Mouse (Mus musculus): ENCODE measurements around the gene Parp9.
A peak's percentile ranks its signal among the peaks of the same experiment; 100 is the strongest.
"Not testable (repeated sequence)": the region's sequence is repeated elsewhere in the genome, so short reads cannot be mapped to it uniquely, and the experiment has no call there.

Gene Parp9

DNA sequence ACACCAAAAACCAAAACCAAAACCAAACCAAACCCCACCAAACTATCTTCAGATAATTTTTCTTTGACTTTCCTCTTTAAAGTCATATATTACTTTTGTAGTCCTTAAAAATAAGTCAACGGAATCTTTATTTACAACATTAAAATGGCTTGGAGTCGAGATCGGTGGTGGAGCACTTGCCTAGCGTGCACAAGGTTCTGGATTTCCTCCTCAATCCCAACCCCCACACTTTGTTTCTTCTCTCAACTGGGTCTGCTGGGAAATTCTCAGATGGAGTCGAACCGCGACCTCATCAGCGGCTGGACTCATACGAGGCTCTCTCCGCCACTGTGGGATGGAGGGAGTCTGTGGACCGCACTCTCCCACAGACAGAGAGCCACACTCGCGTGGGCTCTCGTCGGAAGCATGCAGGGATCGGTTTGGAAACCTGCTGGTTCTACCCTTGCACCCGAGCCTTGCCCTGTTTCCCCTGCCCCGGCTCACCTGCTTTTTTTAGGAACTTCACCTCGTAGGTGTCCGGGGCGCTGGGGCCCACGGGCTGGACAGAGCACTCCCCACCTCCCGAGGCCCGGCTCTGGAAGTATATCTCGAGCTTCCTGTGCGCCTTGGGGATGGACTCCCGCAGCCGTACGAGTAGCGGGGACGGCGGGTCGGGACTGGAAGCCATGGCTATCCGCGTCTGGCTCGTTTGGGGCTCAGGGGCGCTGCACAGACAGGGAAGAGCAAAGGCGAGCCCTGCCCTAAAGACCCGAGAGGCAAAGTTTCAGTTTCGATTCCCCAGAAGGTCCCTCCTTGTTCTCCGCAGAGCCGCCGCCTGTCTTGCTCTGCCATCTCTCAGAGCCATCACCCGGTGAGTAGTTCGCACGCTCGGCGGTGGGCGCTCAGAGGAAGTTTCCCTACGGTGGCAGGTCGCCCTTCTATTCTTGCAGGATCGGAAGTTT, at the start of gene Parp9, which contains the start of gene Dtx3l:
Gene Parp9 (plus strand): TSS at position 260 of the 941 bp plus-strand sequence.
Gene Dtx3l (minus strand): TSS at position 941 of the 941 bp plus-strand sequence.
- DNase-seq: peak; percentile 76 to 79

DNA sequence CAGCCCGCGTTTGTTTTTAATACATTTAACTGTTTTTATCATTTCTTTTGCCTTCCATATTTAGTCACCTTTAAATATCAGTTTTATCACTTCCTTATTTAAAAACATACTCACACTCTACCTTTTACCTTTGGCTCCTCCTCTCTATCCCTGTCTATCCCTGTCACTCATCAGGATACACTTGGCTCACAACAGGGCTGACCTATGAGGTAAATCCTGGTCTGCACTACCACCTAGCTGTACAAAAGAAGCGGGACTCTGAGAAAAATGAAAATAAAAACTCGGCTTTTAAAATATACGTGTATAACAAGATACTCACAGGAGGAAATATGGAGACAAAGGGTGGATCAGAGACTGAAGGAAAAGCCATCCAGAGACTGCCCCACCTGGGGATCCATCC, 49.4 kb upstream of the Parp9 start:
- no peak for DNase-seq

DNA sequence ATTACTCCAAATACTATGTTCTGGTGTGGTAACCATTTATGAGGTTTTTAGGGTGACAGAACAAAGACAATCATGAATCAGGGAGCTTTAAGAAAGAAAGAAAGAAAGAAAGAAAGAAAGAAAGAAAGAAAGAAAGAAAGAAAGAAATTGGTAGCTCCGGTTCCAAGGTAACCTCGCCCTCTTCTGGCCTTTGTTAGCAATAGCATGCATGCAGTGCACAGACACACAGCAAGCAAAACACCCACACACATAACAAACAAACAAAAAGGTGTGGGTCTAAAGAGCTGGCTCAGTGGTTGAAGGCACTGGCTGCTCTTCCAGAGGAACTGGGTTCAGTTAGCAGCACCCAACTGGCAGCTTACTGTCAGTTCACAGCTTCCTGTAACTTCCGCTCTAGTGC, 47.6 kb upstream of the Parp9 start:
- DNase-seq: no peak

DNA sequence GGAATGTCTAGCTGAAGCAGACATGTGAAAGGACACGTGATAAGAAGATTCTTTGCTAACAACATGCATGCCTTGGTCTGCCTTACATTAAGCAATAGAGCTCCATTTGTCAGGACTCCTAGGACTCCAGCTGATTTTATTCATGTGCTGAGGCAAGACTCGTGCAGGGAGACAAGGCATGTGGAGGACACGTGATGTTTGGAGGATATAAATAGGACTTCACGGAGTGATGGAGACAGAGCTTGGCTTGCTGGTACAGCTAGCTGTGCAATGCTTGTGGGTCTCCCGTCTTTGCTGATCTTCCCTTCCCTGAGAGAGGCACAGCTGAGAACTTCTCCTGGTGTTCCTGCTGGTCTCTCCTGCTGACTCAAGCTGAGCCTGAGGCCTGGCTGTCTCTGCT, 46.7 kb upstream of the Parp9 start:
- not testable (repeated sequence) for DNase-seq

DNA sequence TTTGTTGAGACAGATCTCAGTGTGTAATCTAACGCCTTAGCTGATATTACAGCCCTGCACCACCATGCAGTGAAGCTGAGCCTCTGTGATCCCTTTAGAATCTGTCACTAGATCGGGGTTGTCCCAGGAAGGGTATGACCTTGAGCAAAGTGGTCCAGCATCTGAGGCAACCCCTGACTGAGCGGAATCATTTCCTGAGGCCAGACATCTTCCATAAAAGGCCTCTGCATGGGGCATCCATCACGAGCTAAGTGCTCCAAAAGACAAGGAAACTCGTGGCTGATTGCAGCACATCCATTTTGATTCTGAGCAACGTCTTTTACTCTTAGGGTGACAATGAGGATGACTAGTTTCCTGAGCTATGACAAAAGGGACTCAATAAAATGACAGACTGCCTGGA, 43.3 kb upstream of the Parp9 start:
- no peak for DNase-seq

DNA sequence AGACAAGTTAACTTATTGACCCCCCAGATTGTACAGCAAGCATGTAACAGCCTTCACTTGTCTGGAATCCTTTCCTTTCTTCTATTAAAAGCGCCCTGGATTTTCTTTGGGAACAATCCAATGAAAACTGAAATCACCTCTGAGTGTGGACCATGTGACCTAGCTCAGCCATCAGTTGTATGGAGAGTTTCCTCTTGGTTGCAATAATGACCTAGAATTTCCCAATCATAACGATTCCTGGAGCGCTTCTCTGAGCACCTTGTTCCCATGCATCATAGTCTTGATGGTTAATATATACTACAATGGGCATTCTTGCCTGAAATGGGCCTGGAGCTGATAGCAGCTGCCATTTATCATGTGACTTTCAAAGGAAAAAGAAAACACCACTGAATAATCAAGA, 37.7 kb upstream of the Parp9 start:
- DNase-seq: no peak

- DNase-seq: peak; percentile 36 to 53
Measured at GRCm38 (mm10) chr16:35903014-35903640, 35.1 kb upstream of the Parp9 start.

DNA sequence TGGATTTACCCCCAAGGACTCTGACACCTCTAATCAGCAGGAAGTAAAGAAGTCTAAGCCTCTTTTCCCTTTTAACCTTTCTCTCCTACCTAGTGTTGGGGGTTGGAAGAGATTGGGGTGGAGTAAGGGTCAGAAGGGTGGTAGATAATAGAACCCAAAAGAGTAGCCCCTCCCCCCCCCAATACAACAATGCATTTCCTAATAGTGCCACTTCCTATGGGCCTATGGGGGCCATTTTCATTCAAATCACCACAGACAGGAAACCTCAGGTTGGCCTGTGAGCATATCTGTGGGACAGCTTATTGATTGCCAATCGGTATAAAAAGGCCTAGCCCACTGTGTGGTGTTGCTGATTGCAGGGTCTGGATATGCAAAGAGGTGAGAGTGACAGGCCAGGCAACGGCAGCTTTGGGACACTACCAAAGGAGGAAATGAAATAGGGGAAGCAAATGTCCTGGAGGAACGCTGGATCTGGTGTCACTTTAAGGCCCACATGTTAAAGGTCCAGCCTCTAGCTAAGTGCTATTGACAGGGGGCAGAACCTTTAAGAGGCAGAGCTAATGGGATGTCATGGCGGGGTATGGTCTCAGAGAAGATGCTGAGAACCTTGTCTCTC, 34.0 kb upstream of the Parp9 start:
- DNase-seq: no peak

GRCm38 (mm10) chr16:35905355-35905754, 32.9 kb upstream of the Parp9 start:
- DNase-seq: no peak

DNA sequence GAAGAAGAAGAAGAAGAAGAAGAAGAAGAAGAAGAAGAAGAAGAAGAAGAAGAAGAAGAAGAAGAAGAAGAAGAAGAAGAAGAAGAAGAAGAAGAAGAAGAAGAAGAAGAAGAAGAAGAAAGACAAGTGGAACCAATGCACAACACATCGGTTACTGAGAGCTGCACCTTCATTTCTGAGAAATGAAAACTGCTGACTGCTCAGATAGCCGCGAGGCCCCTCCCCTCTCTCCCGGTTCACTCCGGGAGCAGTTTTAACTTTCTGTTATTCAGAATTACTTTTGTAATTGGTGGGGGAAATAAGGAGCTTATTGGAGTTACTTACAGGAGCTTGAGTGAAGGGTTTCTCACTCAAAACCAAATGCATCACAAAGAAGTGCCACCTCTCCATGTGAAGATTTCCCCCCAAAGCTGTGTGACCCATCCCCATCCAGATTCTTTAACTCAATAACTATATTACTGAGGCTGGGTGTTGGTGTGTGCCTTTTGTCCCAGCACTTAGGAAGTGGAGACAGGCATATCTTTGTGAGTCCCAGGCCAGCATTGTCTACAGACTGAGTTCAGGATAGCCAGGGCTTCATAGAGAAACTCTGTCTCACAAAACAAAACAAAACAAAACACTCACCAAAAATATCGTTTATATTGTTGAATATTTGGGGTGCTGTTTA, 32.3 kb upstream of the Parp9 start:
- no peak for DNase-seq

DNA sequence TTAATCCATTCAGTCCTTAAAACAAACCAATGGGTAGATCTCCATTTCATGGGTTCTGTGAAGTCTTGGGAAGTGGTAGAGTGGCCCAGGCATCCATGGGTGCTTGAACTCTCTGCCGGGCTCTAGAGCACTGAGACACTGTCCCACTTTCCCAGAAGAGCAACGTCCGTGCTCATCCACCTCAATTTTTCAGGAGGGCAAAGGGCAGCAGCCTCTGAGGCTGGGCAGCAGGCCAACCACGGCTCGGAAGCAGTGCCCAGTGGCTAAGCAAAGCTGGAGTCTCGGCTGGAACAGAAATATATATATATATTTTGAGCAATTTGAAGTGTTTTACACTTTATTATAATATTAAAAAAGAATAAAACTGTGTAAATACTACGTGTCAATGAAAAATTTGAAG, 31.4 kb upstream of the Parp9 start:
- no peak for DNase-seq

DNA sequence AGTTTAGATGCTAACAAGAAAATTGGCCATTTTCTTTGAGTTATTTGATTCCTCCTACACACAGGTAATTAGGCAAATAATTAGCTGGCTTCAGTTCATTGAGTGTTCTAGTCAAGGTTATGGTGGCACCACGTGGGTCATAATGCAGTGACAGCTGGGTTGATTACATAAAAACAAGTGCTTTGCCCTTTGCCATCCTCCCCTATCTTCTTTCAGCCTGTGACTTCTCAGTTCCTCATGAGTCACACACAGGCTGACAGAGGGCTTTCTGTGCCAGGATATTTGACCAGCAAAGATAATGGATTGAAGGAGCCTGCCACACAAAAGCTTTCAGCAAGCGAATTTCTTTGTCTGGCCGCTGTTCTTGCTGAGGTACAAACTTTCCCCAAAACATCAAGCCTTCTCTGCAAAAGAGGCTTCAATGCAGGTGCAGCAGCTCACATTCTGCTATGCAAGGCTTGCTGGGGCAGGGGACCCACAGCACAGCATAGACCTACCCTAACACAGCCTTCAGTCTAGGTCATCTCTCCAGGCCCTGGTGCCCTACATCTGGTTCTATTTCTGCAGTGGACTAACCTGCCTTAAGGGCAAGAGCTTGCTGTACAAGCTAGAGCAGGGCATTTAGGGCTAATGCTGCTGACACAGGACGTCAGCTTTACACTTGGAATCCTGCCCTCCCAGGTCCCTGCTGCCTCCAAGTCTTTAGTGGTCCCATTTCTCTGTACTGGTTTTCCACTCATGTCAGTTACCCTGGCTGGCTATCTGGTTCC, 30.7 kb upstream of the Parp9 start:
- DNase-seq: no peak

- DNase-seq: no peak
Measured at GRCm38 (mm10) chr16:35911449-35911848, 26.8 kb upstream of the Parp9 start.

DNA sequence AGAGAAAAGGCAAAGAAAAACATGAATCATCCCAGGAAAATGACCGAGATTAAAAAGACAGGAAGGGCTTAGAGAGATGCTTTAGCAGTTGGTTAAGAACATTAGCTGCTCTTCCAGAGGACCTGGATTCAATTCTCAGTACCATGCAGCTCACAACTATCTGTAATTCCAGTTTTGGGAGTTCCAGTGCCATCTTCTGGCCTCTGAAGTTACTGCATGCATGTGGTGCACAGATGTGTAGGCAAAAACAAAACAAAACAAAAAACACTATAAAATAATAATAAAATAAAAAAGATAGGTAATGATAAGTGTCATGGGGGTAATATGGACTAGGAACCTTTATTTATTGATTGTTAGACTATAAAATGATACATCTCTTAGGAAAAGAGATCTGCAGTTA, 24.7 kb upstream of the Parp9 start:
- DNase-seq: peak; percentile 37 to 47

DNA sequence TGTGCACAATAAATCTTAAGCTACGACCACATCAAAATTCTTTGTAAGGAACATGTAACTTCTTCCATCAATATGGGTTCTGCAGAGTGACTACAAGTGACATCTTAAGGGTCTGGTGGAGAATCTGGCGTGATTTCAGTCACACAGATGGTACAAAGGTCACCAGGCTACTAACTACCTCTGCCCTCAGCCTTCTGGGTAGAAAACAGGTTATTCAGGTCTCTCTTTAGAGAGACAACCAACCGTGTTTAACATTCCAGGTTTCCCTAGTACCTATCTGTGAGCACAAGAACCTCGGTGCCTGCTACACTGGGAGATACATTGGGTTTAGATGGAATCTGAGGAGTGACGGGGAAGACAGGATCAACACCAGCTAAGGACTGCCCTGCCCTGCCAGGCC, 24.0 kb upstream of the Parp9 start:
- DNase-seq: no peak

GRCm38 (mm10) chr16:35918721-35919543, 19.3 kb upstream of the Parp9 start:
- peak; percentile 45 to 51 for DNase-seq

DNA sequence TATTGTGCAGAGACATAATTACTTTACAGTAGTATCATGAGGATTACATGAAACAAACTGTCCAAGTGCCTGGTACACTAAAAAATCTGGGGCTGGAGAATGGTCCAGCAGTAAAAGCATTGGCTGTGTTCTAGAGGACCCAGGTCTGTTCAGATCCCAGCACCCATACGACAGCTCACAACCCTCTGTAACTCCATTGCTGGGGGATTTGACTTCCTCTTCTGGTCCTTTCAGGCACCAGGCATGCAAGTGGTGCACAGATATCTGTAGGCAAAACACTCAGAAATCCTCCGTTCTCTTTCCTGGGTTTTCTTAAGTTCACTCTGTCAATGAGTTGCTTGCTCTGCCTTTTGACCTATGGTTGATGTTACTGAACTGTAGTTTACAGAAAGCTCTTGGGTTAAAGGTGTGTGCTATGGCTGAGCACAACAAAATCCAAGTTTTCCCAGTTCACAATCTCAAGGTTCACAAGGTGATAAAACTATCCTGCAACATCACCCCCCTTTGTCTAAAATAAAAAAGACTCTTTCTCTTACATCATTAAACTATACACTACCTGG, 16.5 kb upstream of the Parp9 start:
- no peak for DNase-seq

GRCm38 (mm10) chr16:35922301-35922895, 15.9 kb upstream of the Parp9 start:
- DNase-seq: no peak

GRCm38 (mm10) chr16:35923546-35924198, 14.6 kb upstream of the Parp9 start:
- DNase-seq: no peak

DNA sequence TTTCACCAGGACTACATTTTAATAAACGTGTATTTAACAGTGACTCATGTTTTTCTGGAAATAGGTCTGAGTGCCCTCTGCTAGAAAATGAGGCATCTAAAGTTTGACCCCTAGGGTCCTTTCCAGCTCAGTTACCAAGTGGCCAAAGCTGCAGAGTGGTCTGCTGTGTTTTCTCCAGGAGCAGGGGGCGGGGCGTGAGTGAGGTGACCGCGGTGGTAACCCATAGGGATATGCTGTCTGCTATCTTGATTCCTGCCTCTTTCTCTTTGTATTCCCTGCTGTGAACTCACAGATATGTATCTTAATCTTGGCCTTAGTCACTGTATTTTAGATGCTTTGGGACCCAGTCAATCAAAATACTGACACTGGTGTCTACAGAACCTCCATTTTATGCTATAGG, 13.9 kb upstream of the Parp9 start:
- DNase-seq: no peak

Data from B cell, adult 2 months (primary cell).